ENCODE assay signal across 15 mouse cellular contexts in genomic region chr16:92966069-92966866, GRCm38 (mm10).
"Had no signal": no experiment of that assay in that cellular context is flagged by ENCODE, and none has a peak within 500 bp of the region (broad histone marks: within the 10 kb centered on the region; RNA-seq: fewer than 3 reads in every experiment).

No protein-coding gene starts in this region.

- H3K4me1 ChIP-seq: lung, embryonic 15.5 days; megakaryocyte, embryonic 14.5 days; midbrain, embryonic 13.5 days; midbrain, embryonic 15.5 days; neural tube, embryonic 12.5 days; stomach, embryonic 15.5 days had no signal

- H3K9ac ChIP-seq: lung, embryonic 15.5 days; midbrain, embryonic 13.5 days; midbrain, embryonic 15.5 days; neural tube, embryonic 12.5 days; stomach, embryonic 15.5 days had no signal

- H3K27me3 ChIP-seq: lung, embryonic 15.5 days; midbrain, embryonic 13.5 days; midbrain, embryonic 15.5 days; neural tube, embryonic 12.5 days; stomach, embryonic 15.5 days had no signal

- H3K27ac ChIP-seq: lung, embryonic 15.5 days; macrophage; midbrain, embryonic 13.5 days; midbrain, embryonic 15.5 days; neural tube, embryonic 12.5 days; stomach, embryonic 15.5 days; stomach, postnatal 0 days had no signal

- H3K4me2 ChIP-seq: lung, embryonic 15.5 days; midbrain, embryonic 11.5 days; midbrain, embryonic 13.5 days; midbrain, embryonic 15.5 days; neural tube, embryonic 12.5 days; stomach, embryonic 15.5 days had no signal

- H3K9me3 ChIP-seq: lung, embryonic 15.5 days; megakaryocyte, embryonic 14.5 days; midbrain, embryonic 13.5 days; midbrain, embryonic 15.5 days; neural tube, embryonic 12.5 days; stomach, embryonic 15.5 days had no signal

- DNase-seq: lung, adult 2 months; lung, postnatal 10 days; right cerebral cortex, postnatal 14 days; thymus, adult 2 months; thymus, postnatal 25 days; thymus, postnatal 4 days had no signal

- ATAC-seq: midbrain, embryonic 13.5 days; midbrain, embryonic 15.5 days had no signal

- H3K4me3 ChIP-seq: lung, embryonic 15.5 days; megakaryocyte, embryonic 14.5 days; midbrain, embryonic 13.5 days; midbrain, embryonic 15.5 days; neural tube, embryonic 12.5 days; stomach, embryonic 15.5 days had no signal

- H3K36me3 ChIP-seq: lung, embryonic 15.5 days; midbrain, embryonic 13.5 days; midbrain, embryonic 15.5 days; neural tube, embryonic 12.5 days; stomach, embryonic 15.5 days had no signal
